Mouse (Mus musculus): ENCODE results near the gene Gapt. TPM values are rescaled to one million over a fixed set of nuclear protein-coding genes. Genes with fewer than 3 reads are reported as not detected.
"Not testable (repeated sequence)": the region's sequence is repeated elsewhere in the genome, so short reads cannot be mapped to it uniquely, and the experiment has no call there.

Gene Gapt
- polyA plus RNA-seq (2014; fragmentation: Nextera tagmentation; extraction: Ambion mirVana) = 0.36 and 0.39 TPM in 2 replicates

DNA sequence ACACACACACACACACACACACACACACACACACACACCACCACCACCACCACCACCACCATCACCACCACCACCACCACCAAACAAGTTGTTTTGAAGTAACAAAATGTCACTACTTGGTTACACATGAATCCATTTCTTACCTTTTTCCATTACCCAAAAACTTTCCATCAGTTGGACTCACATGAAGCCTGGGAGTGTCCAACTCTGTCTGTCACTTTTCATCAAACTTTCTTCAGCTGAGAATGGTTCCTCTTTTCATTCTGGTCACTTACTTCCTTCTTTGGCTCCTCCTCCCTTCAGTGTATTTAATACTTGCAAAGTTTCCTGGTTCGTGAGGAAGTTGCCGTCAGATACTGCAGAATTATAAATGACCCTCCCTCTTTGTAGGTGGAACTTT, at the start of gene Gapt:
Gapt (minus strand) TSS at position 259 of the 400 bp plus-strand sequence.
- Histone ChIP-seq H3K27me3 (replicated peaks; ENCODE audit: control insufficient read depth, insufficient read depth, low read length) (no peaks in the 10 kb centered on the region), H3K9me3 (ENCODE audit: control insufficient read depth, low read length) (no peaks in the 10 kb centered on the region), H3K9ac (ENCODE audit: low read depth, low read length) (no peak within 1 kb of the TSS), H3K4me1 (ENCODE audit: control insufficient read depth, insufficient read depth, low read length) (no peaks in the 10 kb centered on the region), H3K4me2 (ENCODE audit: low read depth, low read length) (no peak within 1 kb of the TSS), H3K4me3 (ENCODE audit: low read depth, low read length) (no peak within 1 kb of the TSS), H3K36me3 (ENCODE audit: control insufficient read depth, insufficient read depth, low read length) (no peaks in the 10 kb centered on the region), H3K27ac (replicated peaks; ENCODE audit: low read depth, low read length) (no peak within 1 kb of the TSS)
- WGBS = 85% methylated on average over 2 of the region's 2 CpGs
- no peak for ATAC-seq (ENCODE audit: low read depth)
- DNase-seq (ENCODE audit: low spot score) = no peak

DNA sequence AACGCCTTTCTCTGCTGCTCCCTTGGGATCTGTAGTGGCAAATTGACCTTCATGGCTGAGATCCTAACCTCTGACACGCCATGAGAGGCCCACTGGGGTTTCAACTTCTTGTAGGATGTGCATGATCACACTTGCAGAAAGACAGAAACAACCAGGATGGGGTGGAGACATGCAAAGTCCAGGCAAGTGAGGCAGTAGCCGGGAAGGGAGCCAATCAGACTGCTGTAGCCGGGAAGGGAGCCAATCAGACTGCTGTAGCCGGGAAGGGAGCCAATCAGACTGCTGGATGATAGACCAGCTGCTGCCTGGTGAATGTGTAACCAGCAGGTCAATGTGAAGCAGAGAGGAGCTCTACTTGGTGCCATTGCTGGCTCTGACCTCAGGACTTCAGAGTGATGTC, 49.2 kb upstream of the Gapt start:
- Histone ChIP-seq H3K36me3 (ENCODE audit: control insufficient read depth, insufficient read depth, low read length) (peaks cover 6% of the 10 kb centered on the region; the same call in 1 of the 2 replicates), H3K27me3 (replicated peaks; ENCODE audit: control insufficient read depth, insufficient read depth, low read length) (no peaks in the 10 kb centered on the region), H3K4me3 (ENCODE audit: low read depth, low read length) (no peak overlapping the region), H3K4me2 (ENCODE audit: low read depth, low read length) (no peak overlapping the region), H3K9ac (ENCODE audit: low read depth, low read length) (no peak overlapping the region), H3K27ac (replicated peaks; ENCODE audit: low read depth, low read length) (no peak overlapping the region), H3K4me1 (ENCODE audit: control insufficient read depth, insufficient read depth, low read length) (no peaks in the 10 kb centered on the region), H3K9me3 (ENCODE audit: control insufficient read depth, low read length) (no peaks in the 10 kb centered on the region)
- no peak for DNase-seq (ENCODE audit: low spot score)
- ATAC-seq (ENCODE audit: low read depth) = no peak
- 70% methylated on average over 5 of the region's 5 CpGs for WGBS

DNA sequence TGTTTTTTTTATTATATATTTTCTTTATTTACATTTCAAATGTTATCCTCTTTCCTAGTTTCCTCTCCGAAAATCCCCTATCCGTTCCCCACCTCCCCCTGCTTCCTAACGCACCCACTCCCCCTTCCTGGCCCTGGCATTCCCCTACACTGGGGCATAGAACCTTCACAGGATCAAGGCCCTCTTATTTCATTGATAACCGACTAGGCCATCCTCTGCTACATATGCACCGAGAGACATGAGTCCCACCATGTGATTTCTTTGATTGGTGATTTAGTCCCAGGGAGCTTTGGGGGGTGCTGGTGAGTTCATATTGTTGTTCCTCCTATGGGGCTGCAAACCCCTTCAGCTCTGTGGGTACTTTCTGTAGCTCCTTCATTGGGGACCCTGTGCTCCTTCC, 47.7 kb upstream of the Gapt start:
- not testable (repeated sequence) for H3K27me3 ChIP-seq (replicated peaks; ENCODE audit: control insufficient read depth, insufficient read depth, low read length); H3K9me3 ChIP-seq (ENCODE audit: control insufficient read depth, low read length); H3K4me3 ChIP-seq (ENCODE audit: low read depth, low read length); H3K4me1 ChIP-seq (ENCODE audit: control insufficient read depth, insufficient read depth, low read length); ATAC-seq (ENCODE audit: low read depth); H3K27ac ChIP-seq (replicated peaks; ENCODE audit: low read depth, low read length); H3K4me2 ChIP-seq (ENCODE audit: low read depth, low read length); H3K9ac ChIP-seq (ENCODE audit: low read depth, low read length); DNase-seq (ENCODE audit: low spot score)
- WGBS = 84% methylated on average over 5 of the region's 5 CpGs
- peaks cover 21% of the 10 kb centered on the region for H3K36me3 ChIP-seq (ENCODE audit: control insufficient read depth, insufficient read depth, low read length)

DNA sequence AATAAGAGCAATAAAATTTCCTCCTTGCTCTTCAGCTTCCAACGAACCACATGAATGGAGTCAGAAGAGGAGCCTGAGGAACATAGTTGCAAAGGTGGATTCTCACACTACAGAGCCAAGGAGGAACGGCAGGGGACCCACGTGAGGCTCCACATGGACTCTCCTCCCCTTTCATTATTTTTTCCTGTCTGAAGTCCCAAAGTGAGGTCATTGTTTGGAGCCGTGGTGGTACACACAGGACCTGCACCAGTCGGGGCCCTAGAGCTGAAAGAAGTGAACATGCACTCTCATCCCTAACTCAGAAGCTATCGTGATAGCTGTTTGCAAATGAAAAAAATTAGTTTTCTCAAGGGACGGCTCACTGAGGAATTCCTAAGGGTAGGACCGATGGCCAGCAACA, 47.1 kb upstream of the Gapt start:
- H3K36me3 ChIP-seq (ENCODE audit: control insufficient read depth, insufficient read depth, low read length) = peaks cover 27% of the 10 kb centered on the region
- no peak overlapping the region for H3K9ac ChIP-seq (ENCODE audit: low read depth, low read length)
- WGBS = 61% methylated on average over 8 of the region's 8 CpGs
- no peaks in the 10 kb centered on the region for H3K27me3 ChIP-seq (replicated peaks; ENCODE audit: control insufficient read depth, insufficient read depth, low read length)
- 0 out of 2 replicates have a peak, but pooled peaks cover 6% of the 10 kb centered on the region for H3K9me3 ChIP-seq (ENCODE audit: control insufficient read depth, low read length)
- DNase-seq (ENCODE audit: low spot score) = no peak
- no peak for ATAC-seq (ENCODE audit: low read depth)
- H3K4me1 ChIP-seq (ENCODE audit: control insufficient read depth, insufficient read depth, low read length) = no peaks in the 10 kb centered on the region
- no peak overlapping the region for H3K27ac ChIP-seq (replicated peaks; ENCODE audit: low read depth, low read length)
- H3K4me2 ChIP-seq (ENCODE audit: low read depth, low read length) = no peak overlapping the region
- H3K4me3 ChIP-seq (ENCODE audit: low read depth, low read length) = no peak overlapping the region

DNA sequence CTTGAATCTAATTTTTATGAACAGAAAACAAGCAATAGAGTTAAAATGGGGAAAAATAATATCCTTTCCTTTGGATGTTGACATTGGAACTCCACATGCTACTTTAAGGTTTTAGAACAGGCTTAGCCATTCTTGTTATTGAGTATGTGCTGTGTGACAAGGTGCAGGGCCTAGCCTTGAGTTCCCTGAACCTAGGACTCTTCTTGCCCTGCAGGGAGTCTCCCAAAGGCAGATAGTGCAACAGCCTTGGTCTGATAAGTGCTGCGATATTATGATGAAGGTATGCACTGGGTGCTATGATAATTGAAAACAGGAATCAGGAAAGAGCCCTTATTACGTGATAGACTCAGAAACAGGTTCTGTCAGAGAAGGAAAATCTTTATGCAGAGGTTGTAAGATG, 44.9 kb upstream of the Gapt start:
- Histone ChIP-seq H3K27me3 (replicated peaks; ENCODE audit: control insufficient read depth, insufficient read depth, low read length) (no peaks in the 10 kb centered on the region), H3K4me2 (ENCODE audit: low read depth, low read length) (no peak overlapping the region), H3K27ac (replicated peaks; ENCODE audit: low read depth, low read length) (no peak overlapping the region), H3K9ac (ENCODE audit: low read depth, low read length) (no peak overlapping the region), H3K4me1 (ENCODE audit: control insufficient read depth, insufficient read depth, low read length) (peaks cover 2% of the 10 kb centered on the region), H3K36me3 (ENCODE audit: control insufficient read depth, insufficient read depth, low read length) (peaks cover 49% of the 10 kb centered on the region), H3K9me3 (ENCODE audit: control insufficient read depth, low read length) (0 out of 2 replicates have a peak, but pooled peaks cover 6% of the 10 kb centered on the region), H3K4me3 (ENCODE audit: low read depth, low read length) (no peak overlapping the region)
- DNase-seq (ENCODE audit: low spot score) = no peak
- WGBS = 75% methylated on average over 2 of the region's 2 CpGs
- ATAC-seq (ENCODE audit: low read depth) = no peak

DNA sequence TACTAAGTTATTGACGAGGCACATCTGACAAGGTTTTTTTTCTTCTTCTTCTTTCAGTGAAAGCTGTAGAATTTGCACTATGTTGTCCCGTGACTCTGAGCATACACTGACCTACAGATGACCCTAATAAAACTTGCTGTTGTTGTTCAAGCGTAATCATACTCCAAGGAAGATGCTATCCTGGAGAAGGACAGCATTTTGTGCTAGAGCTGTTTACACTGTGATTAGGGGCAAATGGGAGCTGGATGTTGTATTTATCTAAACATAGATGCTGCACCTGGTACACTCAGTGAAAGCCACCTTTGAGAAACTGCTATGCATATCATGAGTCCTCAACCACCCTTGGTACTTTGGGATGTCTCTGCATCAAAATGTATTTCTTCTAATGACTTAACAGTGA, 44.4 kb upstream of the Gapt start:
- WGBS = 80% methylated on average over 3 of the region's 3 CpGs

DNA sequence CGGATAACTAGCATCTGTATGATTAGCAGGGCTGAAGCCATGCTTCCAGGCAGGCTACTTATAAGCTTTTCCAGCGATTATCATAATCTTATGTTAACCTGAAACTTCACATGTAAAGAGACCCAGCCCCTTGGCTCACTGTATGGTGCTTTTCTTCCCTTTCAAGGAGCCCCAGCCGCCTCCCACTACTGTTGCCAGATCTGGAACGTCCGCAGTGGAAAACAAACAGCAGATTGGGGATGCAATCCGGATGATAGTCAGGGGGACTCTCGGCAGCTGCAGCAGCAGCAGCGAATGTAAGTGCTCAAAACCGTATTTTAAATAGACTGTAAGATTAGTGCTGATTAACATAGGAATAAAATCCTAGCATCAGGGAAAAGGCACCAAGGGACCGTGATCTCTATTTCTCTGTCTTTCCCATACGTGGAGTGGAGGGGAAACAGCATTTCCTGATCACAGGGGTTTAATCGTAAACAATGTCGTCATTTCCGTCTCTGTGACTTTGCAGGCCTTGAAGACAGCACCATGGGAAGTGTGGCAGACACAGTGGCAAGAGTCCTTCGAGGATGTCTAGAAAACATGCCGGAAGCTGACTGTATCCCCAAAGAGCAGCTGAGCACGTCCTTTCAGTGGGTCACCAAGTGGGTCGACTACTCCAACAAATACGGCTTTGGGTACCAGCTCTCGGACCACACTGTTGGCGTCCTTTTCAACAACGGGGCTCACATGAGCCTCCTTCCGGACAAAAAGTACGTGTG, 41.7 kb upstream of the Gapt start:
- Histone ChIP-seq H3K27ac (replicated peaks; ENCODE audit: low read depth, low read length) (0 out of 2 replicates have a peak overlapping the region, but pooled peaks have one; percentile 11), H3K4me3 (ENCODE audit: low read depth, low read length) (peak overlapping the region; percentile 82), H3K9me3 (ENCODE audit: control insufficient read depth, low read length) (0 out of 2 replicates have a peak, but pooled peaks cover 6% of the 10 kb centered on the region), H3K27me3 (replicated peaks; ENCODE audit: control insufficient read depth, insufficient read depth, low read length) (no peaks in the 10 kb centered on the region), H3K36me3 (ENCODE audit: control insufficient read depth, insufficient read depth, low read length) (peaks cover 51% of the 10 kb centered on the region), H3K4me2 (ENCODE audit: low read depth, low read length) (peak overlapping the region; percentile 90), H3K4me1 (ENCODE audit: control insufficient read depth, insufficient read depth, low read length) (peaks cover 4% of the 10 kb centered on the region), H3K9ac (ENCODE audit: low read depth, low read length) (0 out of 2 replicates have a peak overlapping the region, but pooled peaks have one; percentile 15)
- no peak for ATAC-seq (ENCODE audit: low read depth)
- no peak for DNase-seq (ENCODE audit: low spot score)
- WGBS = 72% methylated on average over 24 of the region's 24 CpGs

More for the DNA sequence above, 44.4 kb upstream of the Gapt start:
- DNase-seq (ENCODE audit: low spot score) (no peak), ATAC-seq (ENCODE audit: low read depth) (no peak)
- no peak overlapping the region for H3K27ac ChIP-seq (replicated peaks; ENCODE audit: low read depth, low read length)
- H3K9ac ChIP-seq (ENCODE audit: low read depth, low read length) = no peak overlapping the region
- H3K4me3 ChIP-seq (ENCODE audit: low read depth, low read length) = no peak overlapping the region
- H3K9me3 ChIP-seq (ENCODE audit: control insufficient read depth, low read length) = 0 out of 2 replicates have a peak, but pooled peaks cover 6% of the 10 kb centered on the region
- peaks cover 51% of the 10 kb centered on the region for H3K36me3 ChIP-seq (ENCODE audit: control insufficient read depth, insufficient read depth, low read length)
- peaks cover 4% of the 10 kb centered on the region for H3K4me1 ChIP-seq (ENCODE audit: control insufficient read depth, insufficient read depth, low read length)
- no peaks in the 10 kb centered on the region for H3K27me3 ChIP-seq (replicated peaks; ENCODE audit: control insufficient read depth, insufficient read depth, low read length)
- no peak overlapping the region for H3K4me2 ChIP-seq (ENCODE audit: low read depth, low read length)

DNA sequence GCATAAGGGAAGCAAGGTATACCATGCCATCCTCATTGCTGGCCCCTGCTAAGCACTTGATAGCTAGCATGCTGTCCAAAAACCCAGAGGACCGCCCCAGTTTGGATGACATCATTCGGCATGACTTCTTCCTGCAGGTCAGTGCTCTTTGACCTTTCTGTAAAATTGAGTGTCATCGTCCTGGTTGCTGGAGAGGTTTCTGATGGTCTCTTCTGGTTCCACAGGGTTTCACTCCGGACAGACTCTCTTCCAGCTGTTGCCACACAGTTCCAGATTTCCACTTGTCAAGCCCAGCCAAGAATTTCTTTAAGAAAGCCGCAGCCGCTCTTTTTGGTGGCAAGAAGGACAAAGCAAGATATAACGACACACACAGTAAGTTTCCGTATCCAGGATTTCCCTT, 40.8 kb upstream of the Gapt start:
- Histone ChIP-seq H3K4me1 (ENCODE audit: control insufficient read depth, insufficient read depth, low read length) (peaks cover 4% of the 10 kb centered on the region), H3K4me3 (ENCODE audit: low read depth, low read length) (peak overlapping the region; percentile 82), H3K27me3 (replicated peaks; ENCODE audit: control insufficient read depth, insufficient read depth, low read length) (no peaks in the 10 kb centered on the region), H3K4me2 (ENCODE audit: low read depth, low read length) (peak overlapping the region; percentile 90), H3K9me3 (ENCODE audit: control insufficient read depth, low read length) (0 out of 2 replicates have a peak, but pooled peaks cover 6% of the 10 kb centered on the region), H3K27ac (replicated peaks; ENCODE audit: low read depth, low read length) (no peak overlapping the region), H3K36me3 (ENCODE audit: control insufficient read depth, insufficient read depth, low read length) (peaks cover 51% of the 10 kb centered on the region), H3K9ac (ENCODE audit: low read depth, low read length) (peak overlapping the region; percentile 5; the same call in 1 of the 2 replicates)
- 72% methylated on average over 8 of the region's 8 CpGs for WGBS
- ATAC-seq (ENCODE audit: low read depth) = no peak
- DNase-seq (ENCODE audit: low spot score) = no peak

Measured in embryonic facial prominence, embryonic 14.5 days (tissue).